Mouse (Mus musculus) neural tube, embryonic 11.5 days (tissue): ENCODE results near the gene Dpagt1. TPM values are rescaled to one million over a fixed set of nuclear protein-coding genes. Genes with fewer than 3 reads are reported as not detected.
"Not testable (repeated sequence)": the region's sequence is repeated elsewhere in the genome, so short reads cannot be mapped to it uniquely, and the experiment has no call there.

Source experiments
- ATAC-seq: fragments of 200-750 bp; cut with Nextera tagmentation; 2 replicates; pipeline ENCODE4 v1.8.0; 2017; ENCODE audit warnings: moderate number of reproducible peaks, mild to moderate bottlenecking, moderate TSS enrichment, moderate library complexity; ENCODE audit not compliant: insufficient read depth, low FRiP score, low TSS enrichment
- DNase-seq: peaks from one replicate; pipeline ENCODE4 v3.0.0-alpha.2; 2015; ENCODE audit warnings: low spot score
- H3K27ac ChIP-seq: fragments of 300-500 bp; sonication (generic); 2 replicates; pipeline ENCODE4 v1.5.1; 2014; ENCODE audit warnings: low read depth, mild to moderate bottlenecking, low read length
- H3K27me3 ChIP-seq: fragments of 300-500 bp; sonication (generic); 2 replicates; pipeline ENCODE4 v1.6.1; 2014; ENCODE audit warnings: mild to moderate bottlenecking, low read length, mixed read lengths; ENCODE audit not compliant: control insufficient read depth, insufficient read depth
- H3K36me3 ChIP-seq: fragments of 300-500 bp; sonication (generic); 2 replicates; pipeline ENCODE4 v1.6.1; 2014; ENCODE audit warnings: mild to moderate bottlenecking, low read length, moderate library complexity, mixed read lengths; ENCODE audit not compliant: control insufficient read depth, insufficient read depth
- H3K4me1 ChIP-seq: fragments of 300-500 bp; sonication (generic); 2 replicates; pipeline ENCODE4 v1.6.1; 2014; ENCODE audit warnings: low read length, mixed read lengths; ENCODE audit not compliant: control insufficient read depth, insufficient read depth
- H3K4me2 ChIP-seq: fragments of 300-500 bp; sonication (generic); 2 replicates; pipeline ENCODE4 v1.6.1; 2014; ENCODE audit warnings: low read depth, mild to moderate bottlenecking, moderate library complexity
- H3K4me3 ChIP-seq: fragments of 300-500 bp; sonication (generic); 2 replicates; pipeline ENCODE4 v1.5.1; 2014; ENCODE audit warnings: low read depth, low read length
- H3K9ac ChIP-seq: fragments of 300-500 bp; sonication (generic); 2 replicates; pipeline ENCODE4 v1.6.1; 2014; ENCODE audit warnings: mild to moderate bottlenecking, low read length
- H3K9me3 ChIP-seq: fragments of 300-500 bp; sonication (generic); 2 replicates; pipeline ENCODE4 v1.6.1; 2016; ENCODE audit warnings: low read length; ENCODE audit not compliant: control insufficient read depth
- WGBS: fragments of 180-500 bp; shearing (Covaris S2); extraction: QIAGEN DNeasy Blood & Tissue Kit; methylation state at CpG from one replicate; pipeline ENCODE4 v1.1.7; 2014; 5-methylcytosine and 5-hydroxymethylcytosine counted together
- polyA plus RNA-seq: library from polyadenylated mRNA; unstranded; fragments of >200 nt; fragmentation: Nextera tagmentation; extraction: Ambion mirVana; gene quantifications from 2 replicates; pipeline ENCODE4 v1.2.1, GENCODE M21; 2014

The Dpagt1 gene
- polyA plus RNA-seq, 1 experiment from 2014 or later, result 48.6 TPM

DNA sequence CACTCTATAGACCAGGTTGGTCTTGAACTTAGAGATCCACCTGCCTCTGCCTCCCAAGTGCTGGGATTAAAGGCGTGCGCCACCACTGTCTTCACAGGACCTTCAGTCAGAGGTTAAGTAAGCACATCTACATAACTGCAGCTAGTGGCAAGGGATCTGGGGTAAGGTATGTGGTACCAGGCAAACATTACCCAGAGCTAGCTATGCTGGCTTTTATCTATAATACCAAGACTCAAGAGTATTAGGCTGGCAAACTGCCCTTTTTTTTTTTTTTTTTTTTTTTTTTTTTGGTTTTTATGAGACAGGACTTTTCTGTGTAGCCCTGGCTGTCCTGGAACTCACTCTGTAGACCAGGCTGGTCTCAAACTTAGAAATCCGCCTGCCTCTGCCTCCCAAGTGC, 25.8 kb upstream of the Dpagt1 start:
- H3K4me3 ChIP-seq, DNase-seq, ATAC-seq, H3K27me3 ChIP-seq, H3K4me2 ChIP-seq, H3K27ac ChIP-seq, H3K9ac ChIP-seq, H3K9me3 ChIP-seq, H3K4me1 ChIP-seq: not testable (repeated sequence)
- H3K36me3 ChIP-seq, result peaks cover 17% of the 10 kb centered on the region
- 94% methylated on average over 3 of the region's 3 CpGs for WGBS

DNA sequence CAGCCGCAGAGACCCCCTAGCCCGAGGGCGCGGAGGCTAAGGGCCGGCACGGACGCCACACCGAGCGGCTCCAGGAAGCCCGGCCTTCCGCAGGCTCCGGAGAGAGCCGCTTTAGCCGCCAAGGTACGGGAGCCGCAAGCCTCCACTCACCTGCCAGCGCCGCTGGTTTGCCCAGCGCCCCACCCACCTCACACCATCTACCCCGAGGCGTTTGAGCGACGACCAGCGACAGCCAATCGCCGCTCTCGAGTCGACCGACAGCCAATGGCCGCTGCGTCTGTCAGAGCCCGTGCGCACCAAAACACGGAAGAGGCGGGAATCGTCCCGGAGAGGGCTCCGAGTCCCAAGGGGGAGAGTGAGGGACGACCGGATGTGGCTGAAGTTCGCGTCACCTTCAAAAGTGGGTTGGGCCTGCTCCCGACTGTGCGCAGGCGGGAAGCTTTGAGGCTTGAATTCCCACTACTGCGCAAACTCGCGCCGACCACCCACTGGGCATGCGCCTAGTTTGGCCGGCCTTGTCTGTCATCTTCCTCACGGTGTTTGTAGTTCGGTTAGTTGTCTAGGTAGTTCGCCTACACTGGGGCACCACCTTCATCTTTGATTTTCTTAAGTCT, 20.2 kb upstream of the Dpagt1 start, which contains the start of gene Hinfp:
Gene Hinfp, minus strand, starts transcription at position 206 of the 614 bp plus-strand sequence.
- peak within 1 kb of the TSS; percentile 77 for H3K4me3 ChIP-seq
- H3K27ac ChIP-seq, result 0 out of 2 replicates have a peak within 1 kb of the TSS, but pooled peaks have one; percentile 28
- H3K9ac ChIP-seq, result peak within 1 kb of the TSS; percentile 79
- H3K27me3 ChIP-seq, result no peaks in the 10 kb centered on the region
- WGBS, result under 1% methylated on average over 54 of the region's 54 CpGs
- H3K36me3 ChIP-seq, result 0 out of 2 replicates have a peak, but pooled peaks cover 2% of the 10 kb centered on the region
- H3K4me1 ChIP-seq, result peaks cover 6% of the 10 kb centered on the region; the same call in 1 of the 2 replicates
- peak within 1 kb of the TSS; percentile 55 for H3K4me2 ChIP-seq
- ATAC-seq (peak; percentile 99), DNase-seq (peak; percentile 99)
- H3K9me3 ChIP-seq, result no peaks in the 10 kb centered on the region

DNA sequence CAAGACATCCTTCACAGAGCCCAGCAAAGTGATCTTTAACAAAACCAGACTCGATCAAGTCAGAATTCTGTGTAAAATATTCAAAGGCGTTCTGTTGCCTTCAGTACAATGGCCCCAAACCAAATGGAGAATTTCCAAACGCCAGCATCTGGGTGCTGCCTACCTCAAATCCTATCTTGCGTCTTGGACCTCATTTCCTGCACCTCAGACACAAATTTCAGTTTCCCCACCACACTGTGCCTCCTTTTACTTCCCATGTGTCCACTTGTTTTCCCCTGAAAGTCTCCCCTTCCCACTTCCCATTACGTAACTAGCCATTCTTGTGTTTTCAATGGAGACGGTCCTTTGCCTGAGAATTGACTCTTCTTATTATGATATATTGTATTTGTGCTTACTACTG, 19.3 kb upstream of the Dpagt1 start:
- H3K4me2 ChIP-seq, result no peak overlapping the region
- 94% methylated on average over 6 of the region's 6 CpGs for WGBS
- no peak overlapping the region for H3K27ac ChIP-seq
- peaks cover 8% of the 10 kb centered on the region; the same call in 1 of the 2 replicates for H3K4me1 ChIP-seq
- H3K27me3 ChIP-seq, result no peaks in the 10 kb centered on the region
- no peak overlapping the region for H3K4me3 ChIP-seq
- no peak overlapping the region for H3K9ac ChIP-seq
- no peak for DNase-seq
- H3K9me3 ChIP-seq, result no peaks in the 10 kb centered on the region
- H3K36me3 ChIP-seq, result 0 out of 2 replicates have a peak, but pooled peaks cover 2% of the 10 kb centered on the region
- ATAC-seq, result no peak

DNA sequence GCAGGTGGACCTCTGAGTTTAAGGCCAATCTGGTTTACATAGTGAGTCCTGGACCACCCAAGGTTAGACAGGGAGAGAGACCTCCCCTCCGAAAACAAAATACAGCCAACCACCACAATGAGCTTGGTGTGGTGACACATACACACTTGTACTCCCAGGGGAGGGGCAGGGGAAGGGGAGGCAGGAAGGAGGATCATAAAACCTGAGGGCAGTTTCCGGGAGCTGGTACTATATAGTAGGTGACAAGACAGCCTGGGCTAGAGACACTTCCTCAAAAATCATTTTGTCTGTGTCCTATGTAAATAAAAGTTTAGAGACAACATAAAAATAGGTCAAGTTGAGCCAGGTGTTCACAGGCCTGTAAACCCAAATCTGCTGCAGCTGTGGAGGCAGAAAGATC, 18.6 kb upstream of the Dpagt1 start:
- ATAC-seq, result no peak
- WGBS, result 77% methylated on average over 2 of the region's 2 CpGs
- H3K9ac ChIP-seq, result no peak overlapping the region
- no peak overlapping the region for H3K4me3 ChIP-seq
- no peaks in the 10 kb centered on the region for H3K27me3 ChIP-seq
- no peak for DNase-seq
- no peaks in the 10 kb centered on the region for H3K9me3 ChIP-seq
- no peak overlapping the region for H3K27ac ChIP-seq
- no peak overlapping the region for H3K4me2 ChIP-seq
- H3K4me1 ChIP-seq, result peaks cover 12% of the 10 kb centered on the region
- 0 out of 2 replicates have a peak, but pooled peaks cover 2% of the 10 kb centered on the region for H3K36me3 ChIP-seq

DNA sequence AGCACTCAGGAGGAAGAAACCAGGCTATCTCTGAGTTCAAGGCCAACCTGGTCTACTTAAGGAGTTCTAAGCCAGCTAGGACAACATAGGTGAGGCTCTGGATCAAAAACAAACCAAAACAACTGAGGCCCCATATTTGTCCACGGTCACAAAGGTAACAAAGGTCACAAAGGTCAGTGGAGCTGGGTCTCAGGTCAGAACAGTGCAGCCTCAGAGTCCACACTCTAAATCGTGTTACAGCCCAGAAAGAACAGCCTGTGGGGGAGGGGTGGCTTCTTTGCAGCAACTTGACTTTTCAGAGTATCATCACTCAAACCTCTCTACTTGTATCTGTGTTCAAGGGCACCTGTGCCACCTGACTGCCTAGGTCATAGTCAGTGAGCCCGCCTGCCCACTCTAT, 16.1 kb upstream of the Dpagt1 start:
- Histone ChIP-seq H3K36me3 (peaks cover 8% of the 10 kb centered on the region), H3K4me1 (peaks cover 9% of the 10 kb centered on the region), H3K9ac (no peak overlapping the region), H3K27ac (no peak overlapping the region), H3K27me3 (no peaks in the 10 kb centered on the region), H3K9me3 (no peaks in the 10 kb centered on the region), H3K4me2 (no peak overlapping the region), H3K4me3 (no peak overlapping the region)
- ATAC-seq, result no peak
- 66% methylated on average over 3 of the region's 3 CpGs for WGBS
- DNase-seq, result no peak

DNA sequence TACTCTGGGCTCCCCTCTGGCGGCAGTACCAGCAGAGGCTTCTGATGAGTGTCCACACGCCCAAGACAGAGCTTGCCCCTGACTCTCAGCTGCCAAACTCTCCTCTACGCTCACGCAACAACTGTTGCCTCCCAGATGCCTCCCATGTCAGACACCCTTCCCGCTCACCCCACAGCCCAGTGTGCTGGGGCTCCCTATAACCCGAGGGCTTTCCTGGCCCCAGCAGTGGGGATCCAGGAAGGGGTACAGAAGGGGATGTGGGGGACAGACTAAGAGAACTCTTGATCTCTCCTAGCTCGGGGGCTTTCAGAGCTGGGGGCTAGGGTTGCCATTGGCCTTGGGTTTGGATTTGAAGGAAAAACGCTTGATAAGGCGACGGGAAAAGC, 15.1 kb upstream of the Dpagt1 start:
- H3K4me1 ChIP-seq, result peaks cover 6% of the 10 kb centered on the region
- peaks cover 13% of the 10 kb centered on the region for H3K36me3 ChIP-seq
- H3K4me2 ChIP-seq, result no peak overlapping the region
- 31% methylated on average over 10 of the region's 10 CpGs for WGBS
- no peaks in the 10 kb centered on the region for H3K27me3 ChIP-seq
- DNase-seq (no peak), ATAC-seq (no peak)
- no peak overlapping the region for H3K4me3 ChIP-seq
- H3K9ac ChIP-seq, result no peak overlapping the region
- H3K9me3 ChIP-seq, result no peaks in the 10 kb centered on the region
- 0 out of 2 replicates have a peak overlapping the region, but pooled peaks have one; percentile 35 for H3K27ac ChIP-seq

DNA sequence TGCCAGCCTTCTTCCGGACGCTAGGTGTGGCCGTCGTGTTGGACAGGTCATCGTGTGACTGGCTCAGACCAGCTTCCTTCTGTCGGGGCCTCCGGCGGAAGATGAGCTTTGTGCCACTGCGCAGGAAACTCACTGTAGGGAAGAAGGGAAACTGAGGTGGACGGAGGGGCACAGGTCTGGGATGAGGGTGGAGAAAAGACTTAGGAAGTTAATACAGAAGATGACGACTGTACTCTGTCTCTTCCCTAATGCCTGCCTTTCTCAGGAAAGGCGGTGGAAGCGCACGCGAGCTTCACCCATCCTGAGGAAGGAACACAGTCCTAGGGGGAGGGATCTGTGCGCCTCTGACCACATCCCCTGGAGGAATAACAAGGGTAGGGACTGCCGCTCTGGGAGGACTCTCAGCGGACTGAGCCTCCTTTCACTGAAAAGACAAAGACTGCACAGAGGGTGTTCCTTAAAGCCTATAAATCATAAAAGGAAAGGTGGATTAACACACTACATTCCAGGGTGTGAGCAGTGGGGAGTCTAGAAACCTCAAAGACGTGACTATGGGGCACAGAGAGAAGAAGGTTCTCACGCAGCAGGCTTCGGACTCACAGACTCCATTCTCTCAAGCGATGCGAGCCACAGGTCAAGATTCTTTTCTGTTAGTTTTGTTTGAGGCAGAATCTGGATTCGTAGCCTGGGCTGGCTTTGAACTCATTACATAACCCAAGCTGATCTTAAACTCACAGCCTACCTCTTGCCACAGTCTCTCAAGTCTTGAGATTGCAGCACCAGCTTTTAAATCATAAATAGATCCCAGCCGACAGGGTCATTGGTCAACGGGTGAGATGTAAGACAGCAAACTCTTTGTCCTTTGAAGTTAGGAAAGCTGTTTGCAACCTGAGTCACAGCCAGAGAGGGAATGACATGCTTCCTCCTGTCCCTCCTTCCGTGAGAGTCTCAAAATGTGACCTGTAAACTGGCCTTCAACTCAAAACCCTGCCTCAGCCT, 14.4 kb upstream of the Dpagt1 start:
- WGBS, result 8% methylated on average over 27 of the region's 27 CpGs
- ATAC-seq, result 0 out of 2 replicates have a peak, but pooled peaks have one; percentile 41
- H3K9ac ChIP-seq, result peak overlapping the region; percentile 19; the same call in 1 of the 2 replicates
- no peaks in the 10 kb centered on the region for H3K27me3 ChIP-seq
- DNase-seq, result peak; percentile 38
- peaks cover 13% of the 10 kb centered on the region for H3K36me3 ChIP-seq
- peak overlapping the region; percentile 8; the same call in 1 of the 2 replicates for H3K4me2 ChIP-seq
- no peaks in the 10 kb centered on the region for H3K9me3 ChIP-seq
- H3K4me1 ChIP-seq, result peaks cover 6% of the 10 kb centered on the region
- H3K4me3 ChIP-seq, result no peak overlapping the region
- H3K27ac ChIP-seq, result peak overlapping the region; percentile 42; the same call in 1 of the 2 replicates

DNA sequence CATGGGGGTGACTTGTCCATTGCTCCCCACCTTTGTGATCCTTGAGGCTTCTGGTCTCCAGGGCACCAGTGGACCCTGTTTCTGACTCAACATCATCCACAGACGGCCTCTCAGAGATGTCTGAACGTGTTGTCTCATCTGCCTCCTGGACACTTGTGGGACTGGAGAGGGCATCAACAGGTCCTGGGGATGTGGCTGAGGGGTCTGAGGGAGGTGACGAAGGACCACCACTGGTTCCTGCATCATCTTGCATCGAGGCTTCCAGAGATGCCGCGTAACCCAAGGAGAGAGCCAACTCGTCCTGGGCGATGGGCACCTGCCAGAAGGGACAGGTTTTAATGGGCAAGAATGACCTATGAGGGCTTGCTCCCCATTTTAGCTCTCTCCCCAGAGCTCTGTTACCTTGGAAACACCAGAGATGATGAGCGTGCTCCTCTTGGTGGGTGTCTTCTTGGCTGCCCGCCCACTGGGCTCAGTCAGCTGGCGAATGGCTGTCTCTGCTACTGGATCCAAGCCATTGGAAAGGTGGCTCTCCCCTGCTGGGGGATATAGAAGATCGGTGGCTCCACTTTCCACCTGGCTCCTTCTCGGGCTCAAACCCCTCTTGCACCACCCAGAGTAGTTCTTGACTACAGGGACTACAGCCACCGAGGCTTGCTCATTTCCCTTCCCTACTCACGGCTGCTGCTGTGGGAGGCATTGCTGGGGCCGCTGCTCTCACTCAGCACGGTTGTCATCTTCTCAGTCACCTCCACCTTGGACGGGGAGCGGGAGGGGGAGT, 12.2 kb upstream of the Dpagt1 start:
- Histone ChIP-seq H3K4me1 (peaks cover 13% of the 10 kb centered on the region), H3K4me3 (no peak overlapping the region), H3K27me3 (no peaks in the 10 kb centered on the region), H3K27ac (no peak overlapping the region), H3K36me3 (peaks cover 13% of the 10 kb centered on the region), H3K9me3 (no peaks in the 10 kb centered on the region), H3K4me2 (no peak overlapping the region), H3K9ac (no peak overlapping the region)
- no peak for ATAC-seq
- WGBS, result 82% methylated on average over 19 of the region's 19 CpGs
- no peak for DNase-seq
